Mouse (Mus musculus): Measurements from ENCODE around the gene Vps53.
A peak's percentile ranks its signal among the peaks of the same experiment; 100 is the strongest.
"Not testable (repeated sequence)": the region's sequence is repeated elsewhere in the genome, so short reads cannot be mapped to it uniquely, and the experiment has no call there.

Gene Vps53

DNA sequence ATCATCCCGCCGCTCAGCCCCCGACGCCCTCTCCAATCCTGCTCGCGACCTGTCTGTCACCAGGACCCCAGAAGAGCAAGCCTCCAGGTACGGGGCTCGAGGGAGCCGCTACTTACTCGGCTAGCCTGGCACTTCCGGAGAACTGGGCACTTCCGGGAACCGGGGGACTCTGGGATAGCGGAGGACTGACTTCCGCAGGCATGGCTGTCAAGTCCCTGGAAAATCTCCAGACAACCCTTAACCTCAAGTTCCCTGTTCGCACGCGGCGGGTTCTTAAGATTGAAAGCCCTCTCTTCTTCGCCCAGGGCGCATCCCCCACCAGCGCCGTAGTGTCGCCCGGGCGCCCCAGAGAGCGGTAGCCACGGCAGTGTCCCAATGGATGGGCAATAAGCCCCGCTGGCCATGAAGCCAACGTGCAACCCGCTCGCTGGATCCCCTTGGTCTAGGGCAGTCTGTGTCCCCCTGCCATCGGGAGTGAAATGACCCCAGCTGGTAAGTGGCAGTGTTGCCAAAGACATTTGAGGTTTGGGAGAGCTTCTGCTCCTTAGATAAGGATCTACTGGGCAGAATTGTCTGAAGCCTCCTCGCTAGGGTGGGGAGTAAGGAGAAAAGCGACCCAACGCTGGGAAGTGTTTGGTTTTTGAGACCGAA is at the start of gene Vps53, which contains the start of gene Fam57a:
Gene Vps53, minus strand, starts transcription at position 153 of the 651 bp plus-strand sequence.
Gene Fam57a, plus strand, starts transcription at position 177 of the 651 bp plus-strand sequence.
- DNase-seq (ENCODE audit: low spot score in 2 of 2): peak; percentile 79 to 80

DNA sequence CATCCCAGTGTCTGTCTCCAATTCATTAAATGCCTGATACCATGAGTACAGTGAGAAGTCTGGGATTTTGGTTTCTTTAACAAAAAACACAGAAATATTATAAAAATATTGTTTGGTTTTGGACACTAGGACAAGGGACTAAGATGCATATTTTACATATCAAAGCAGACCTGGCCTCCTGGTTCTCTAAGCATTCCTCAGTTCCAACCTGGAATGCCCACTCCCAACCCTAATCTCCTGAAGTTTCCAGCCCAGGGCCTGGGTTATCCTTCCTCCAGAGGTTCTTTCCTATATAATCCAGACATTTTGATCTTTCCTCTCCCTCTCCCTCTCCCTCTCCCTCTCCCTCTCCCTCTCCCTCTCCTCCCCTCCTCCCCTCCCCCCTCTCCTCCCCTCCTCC is 45.6 kb upstream of the Vps53 start:
- no peak for DNase-seq (ENCODE audit: low spot score in 2 of 2)

DNA sequence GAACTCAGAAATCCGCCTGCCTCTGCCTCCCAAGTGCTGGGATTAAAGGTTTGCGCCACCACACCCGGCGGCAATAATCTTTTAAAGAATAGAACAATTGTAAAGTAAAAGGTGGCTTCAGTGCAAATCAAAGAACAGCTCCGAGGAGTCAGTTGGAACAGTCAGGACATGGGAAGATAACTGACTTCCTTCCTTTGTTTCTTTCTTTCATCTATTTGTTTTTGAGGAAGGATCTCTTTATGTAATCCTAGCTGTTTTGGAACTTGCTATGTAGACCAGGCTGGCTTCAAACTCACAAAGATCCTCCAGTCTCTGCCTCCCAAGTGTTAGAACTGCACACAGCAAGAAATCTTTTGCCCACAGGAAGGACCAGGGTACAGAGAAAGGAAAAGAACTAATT is 45.2 kb upstream of the Vps53 start:
- no peak for DNase-seq (ENCODE audit: low spot score in 2 of 2)

DNA sequence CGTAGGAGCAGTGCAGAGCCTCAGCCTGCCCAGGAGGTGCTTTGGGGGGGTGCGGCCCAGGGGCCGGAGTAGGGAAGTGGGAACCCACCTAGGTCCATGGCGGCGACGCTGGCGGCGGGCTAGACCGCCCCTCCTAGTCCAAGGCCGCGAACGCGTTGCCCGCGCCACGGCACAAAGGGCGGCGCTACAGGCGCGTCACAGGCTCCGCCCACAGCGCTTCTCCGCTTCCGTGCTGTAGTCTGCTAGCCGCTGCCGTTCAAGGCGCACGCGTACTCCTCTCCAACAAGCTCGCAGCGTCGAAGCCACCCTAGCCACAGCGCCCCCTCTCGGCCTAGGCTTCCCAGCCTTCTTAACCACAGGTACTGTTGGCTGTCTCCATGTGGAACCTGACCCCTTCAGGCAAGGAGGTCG is 37.9 kb upstream of the Vps53 start, which contains the start of the genes Dbil5 and Gemin4:
Gene Dbil5, plus strand, starts transcription at position 219 of the 411 bp plus-strand sequence.
Gene Gemin4, minus strand, starts transcription at position 275 of the 411 bp plus-strand sequence.
- DNase-seq (ENCODE audit: low spot score in 2 of 2): peak; percentile 93 to 94

DNA sequence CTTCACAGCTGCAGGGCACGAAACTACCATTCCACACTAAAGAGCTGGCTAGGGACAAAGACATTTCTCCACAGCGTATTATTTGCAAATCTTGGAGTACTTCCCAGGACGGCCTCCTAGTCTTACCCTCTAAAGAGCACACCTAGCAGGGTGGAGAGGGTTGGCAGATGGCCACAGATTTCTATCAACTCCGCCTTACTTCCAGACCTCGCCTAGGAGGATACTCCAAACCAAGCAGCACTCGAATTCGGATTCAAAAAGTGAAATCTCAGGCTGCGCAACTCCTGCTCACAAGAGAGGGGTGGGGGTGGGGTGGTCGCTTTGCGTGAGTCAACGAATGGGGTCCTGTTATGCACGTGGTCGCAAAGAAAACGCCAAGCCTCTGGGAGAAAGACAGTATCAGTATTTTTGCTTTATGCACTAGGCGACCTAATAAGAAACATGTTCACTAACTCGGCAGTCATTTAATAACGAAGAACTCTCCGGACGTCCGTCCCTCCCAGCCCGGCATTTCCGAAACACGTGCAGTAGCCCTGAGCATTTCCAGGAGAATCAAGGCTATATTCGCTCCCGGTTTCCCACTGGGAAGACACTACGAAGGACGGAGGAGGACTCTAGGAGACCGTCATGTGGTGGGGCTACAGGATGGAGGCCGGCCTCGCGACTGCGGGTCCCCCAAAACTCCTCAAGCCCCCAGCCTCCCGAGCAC is 37.4 kb upstream of the Vps53 start:
- DNase-seq (ENCODE audit: low spot score in 2 of 2): no peak

DNA sequence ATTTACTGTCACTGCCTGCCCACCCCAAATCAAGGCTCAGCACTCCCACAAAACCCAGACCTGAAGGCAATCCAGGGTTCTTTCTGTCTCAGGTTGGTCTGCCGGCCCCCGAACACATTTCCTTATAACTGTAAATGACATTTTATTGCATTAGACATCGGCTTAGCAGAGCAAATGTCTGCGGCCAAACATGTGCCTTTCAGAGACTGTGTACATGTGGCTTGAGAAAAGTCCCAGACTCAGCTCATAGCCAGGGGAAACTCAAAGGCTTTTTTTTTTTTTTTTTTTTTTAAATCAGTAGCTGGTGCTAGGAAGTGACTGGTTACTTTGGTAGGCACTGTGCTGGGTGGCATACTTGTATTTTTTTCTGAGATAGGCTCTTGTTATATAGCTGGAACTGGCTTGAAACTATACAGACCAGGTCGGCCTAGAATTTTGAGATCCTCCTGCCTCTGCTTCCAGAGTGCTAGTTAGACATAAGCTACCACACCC is 36.6 kb upstream of the Vps53 start:
- no peak for DNase-seq (ENCODE audit: low spot score in 2 of 2)

DNA sequence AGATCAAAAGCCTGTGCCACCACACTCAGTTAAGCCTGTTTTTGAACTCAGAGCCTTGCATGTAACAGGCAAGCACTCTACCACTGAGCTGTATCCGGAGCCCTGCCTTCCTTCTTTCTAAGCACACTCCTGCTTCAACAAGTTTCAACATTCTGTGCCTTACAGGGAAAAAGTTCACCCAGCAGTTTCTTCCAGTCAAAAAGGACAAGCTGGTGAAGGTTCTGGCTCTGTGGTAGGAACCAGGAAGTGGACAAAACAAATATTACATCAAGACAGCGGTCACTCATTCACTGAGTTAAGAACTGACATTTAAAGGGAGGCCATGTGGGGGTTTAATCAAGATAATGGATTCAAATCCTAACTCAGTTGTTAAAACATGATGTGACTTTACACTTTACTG is 35.6 kb upstream of the Vps53 start:
- no peak for DNase-seq (ENCODE audit: low spot score in 2 of 2)

DNA sequence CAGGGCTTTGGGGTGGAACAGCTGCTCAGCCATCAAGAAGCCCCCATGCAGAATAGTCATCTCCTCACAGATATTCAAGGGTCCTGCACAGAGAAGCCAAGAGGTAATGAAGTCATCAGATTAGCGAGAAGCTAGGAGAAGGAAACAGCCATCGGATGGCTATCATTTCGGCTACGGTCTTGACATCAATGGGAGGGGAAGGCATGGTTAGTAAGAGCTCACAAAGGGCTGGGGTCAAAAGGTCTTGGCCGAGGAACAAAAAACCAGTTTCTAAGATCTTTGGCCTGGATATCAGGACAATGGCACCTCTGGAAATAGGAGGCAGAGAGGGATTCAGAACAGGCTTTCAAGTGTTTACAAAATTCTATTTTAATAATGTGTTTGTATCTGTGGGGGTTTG is 34.4 kb upstream of the Vps53 start:
- DNase-seq (ENCODE audit: low spot score in 2 of 2): no peak

DNA sequence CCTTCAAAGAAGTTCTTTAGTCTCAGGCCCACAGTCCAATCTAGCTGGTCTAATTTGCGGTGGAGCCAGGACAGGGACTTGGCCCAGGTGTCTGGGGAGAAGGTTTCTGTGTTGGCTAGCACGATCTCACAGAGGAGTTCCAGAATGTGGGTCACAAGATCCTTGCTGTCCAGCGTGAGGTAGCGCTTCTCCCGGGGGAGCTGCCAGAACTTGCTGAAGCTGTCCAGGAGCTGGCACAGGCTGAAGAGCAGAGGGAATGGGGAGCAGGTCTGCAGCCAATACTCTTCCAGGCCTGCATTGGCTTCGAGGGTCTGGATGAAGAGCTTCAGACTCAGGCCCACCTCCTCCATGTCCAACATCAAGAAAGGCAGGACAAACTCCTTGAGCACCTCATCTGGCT is 32.1 kb upstream of the Vps53 start:
- DNase-seq (ENCODE audit: low spot score in 2 of 2): not testable (repeated sequence)

DNA sequence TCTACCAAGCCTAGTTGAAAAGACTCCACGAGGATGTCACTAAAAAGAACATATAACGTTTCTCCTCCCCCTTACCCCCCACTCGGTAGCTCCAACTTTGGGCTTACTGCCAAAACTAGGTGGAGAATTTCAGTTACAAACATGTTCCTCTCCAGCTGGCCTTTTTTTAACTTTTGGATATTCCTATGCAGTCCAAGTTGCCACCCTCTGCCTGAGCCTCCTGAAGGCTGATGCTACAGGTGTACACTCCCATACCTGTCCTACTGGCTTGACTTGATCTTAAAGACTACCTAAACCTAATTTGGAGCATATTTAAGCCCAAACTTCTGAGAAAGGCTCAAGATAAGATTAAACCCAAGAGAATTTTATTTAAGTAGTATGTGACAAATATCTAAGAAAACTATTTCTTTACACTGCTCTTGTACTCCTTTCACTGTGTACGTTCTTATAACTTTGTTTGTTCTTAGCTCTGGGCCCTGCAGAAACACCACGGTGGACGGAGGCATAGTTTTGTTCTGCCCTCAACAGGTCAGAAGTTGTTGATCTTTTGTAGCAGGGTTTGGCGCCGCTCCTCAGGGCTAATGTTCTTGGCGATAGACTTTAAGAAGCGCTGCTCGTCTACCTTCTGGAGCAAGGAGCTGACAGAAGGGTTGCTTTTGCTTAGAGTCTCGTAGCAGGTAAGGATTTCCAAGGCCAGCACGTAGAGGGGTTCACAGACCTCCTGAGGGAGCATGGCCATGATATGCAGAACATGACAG is 31.0 kb upstream of the Vps53 start:
- DNase-seq (ENCODE audit: low spot score in 2 of 2): no peak

DNA sequence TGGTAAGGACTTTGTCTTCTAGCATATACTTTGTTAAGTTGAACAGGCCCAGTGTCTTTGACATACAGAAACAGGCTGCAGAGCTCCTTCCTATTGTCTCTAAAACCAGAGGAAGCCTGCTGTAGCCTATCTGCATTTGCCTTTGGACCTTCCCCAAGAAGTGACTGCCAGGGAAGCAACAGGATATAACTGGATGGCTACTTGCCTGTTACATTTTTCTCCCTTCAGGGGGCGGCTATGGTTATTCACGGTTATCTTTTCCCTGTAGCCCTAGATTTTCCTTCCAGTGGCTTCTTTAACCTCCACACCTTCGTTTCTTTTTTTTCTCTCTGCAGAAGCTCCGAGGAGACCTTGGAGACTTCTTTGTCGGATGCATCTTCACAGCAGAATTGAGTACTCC is 27.3 kb upstream of the Vps53 start:
- no peak for DNase-seq (ENCODE audit: low spot score in 2 of 2)

DNA sequence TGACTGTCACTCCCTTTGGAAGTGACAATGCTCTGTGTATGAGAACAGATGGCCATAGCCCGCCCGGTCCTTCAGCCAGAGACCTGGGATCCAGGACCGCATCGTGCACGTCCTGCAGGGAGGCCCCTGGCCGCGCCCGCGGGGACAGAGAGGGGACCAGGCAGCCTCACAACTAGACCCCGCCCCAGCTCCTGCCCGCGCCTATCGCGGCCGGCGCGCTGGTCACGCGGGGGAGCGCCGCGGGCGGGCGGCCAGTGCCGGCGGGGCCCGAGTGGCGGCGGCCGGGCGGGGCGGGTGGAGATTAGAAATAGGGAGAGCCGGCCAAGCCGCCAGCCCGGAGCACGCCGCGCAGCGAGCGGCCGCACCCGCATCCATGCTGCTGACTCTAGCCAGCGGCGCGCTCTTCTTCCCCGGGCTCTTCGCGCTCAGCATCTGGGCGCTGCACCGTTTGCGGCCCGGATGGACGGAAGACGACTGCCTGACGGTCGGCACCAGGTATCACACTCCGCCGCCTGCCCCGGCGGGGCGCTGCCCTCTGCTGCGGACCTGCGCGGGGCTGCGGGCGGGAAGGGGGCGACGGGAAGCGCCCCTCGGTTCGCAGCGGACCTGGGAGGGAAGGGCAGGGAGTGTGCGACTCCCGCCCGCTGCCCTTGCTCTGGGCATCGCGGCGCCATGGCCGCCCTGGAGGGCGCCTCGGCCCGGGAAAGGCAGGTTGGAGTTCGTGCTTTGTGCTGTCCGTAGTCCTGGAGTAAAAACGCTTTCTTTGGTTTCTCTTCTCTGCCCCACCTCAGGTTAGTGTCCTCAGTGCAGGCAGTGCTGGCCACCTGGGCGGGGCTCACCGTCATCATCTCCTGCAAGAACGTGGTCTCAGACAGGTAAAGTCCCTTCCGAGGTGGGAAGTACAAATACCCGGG is 22.6 kb upstream of the Vps53 start:
- peak; percentile 44 to 70 for DNase-seq (ENCODE audit: low spot score in 2 of 2)

DNA sequence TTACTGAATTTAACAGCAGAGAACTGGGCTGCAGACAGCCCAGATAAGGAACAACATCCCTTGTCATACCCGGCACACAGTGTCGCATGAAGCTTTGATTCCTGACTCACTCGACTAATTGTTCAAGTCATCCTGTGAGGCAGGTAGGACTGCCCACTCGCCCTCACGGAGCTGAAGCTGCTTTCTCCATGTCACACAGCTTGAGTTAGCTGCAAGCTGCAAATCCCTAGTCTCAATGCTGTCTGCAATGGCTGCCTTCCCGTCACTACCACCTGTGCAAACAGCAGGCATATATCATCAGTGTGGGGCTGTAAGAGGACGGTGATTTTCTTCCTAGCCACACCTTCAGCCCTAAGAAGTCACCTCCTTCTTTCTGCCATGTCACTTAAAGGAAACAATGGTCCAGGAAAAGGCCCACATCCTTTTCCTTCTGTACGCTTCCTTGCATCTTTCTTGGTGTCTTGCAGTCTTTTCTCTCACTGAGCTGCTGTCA is 17.6 kb upstream of the Vps53 start:
- no peak for DNase-seq (ENCODE audit: low spot score in 2 of 2)

DNA sequence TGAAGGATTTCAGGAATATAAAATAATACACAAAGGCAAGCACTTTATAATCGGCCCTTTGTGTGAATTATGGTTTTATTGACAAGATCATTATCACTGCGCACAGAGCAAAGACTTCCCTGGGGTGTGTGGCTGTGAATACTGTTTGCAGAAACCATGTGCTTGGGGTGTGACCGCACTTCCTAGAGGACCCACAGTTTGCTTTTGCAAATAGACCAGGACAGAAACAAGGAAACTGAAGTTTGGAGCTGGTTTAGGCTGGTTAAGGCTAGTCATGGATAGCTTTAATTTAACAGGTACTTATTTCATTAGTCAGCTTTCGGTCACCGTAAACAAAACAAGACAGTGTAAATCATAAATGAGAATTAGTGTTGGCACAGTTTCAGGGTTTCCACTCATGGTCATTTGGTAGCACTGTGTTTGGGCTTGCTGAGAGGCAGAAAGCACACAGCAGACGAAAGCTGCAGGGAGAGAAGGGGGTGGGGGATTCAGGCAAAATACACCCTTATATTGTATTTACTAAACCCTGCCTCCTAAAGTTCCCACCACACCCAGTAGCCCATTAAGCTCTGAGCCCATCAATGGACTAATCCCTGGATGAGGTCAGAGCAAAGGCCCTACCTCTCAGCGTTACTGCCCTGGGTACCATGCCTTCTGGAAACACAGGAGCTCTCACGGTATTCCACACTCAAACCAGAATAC is 17.0 kb upstream of the Vps53 start:
- DNase-seq (ENCODE audit: low spot score in 2 of 2): no peak

DNA sequence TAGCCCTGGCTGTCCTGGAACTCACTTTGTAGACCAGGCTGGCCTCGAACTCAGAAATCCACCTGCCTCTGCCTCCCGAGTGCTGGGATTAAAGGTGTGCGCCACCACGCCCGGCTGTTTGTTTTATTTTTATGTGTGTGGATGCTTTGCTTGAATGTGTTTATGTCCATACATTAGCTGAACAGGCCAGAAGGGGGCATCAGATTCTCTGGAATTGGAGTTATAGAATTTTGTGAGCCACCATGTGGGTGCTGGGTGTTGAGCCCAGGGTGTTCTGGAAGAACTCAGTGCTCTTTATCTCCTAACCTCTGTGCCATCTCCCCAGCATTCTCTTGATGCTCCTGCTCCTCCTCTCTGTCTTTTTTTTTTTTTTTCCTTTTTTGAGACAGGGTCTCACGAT is 7.5 kb upstream of the Vps53 start:
- no peak for DNase-seq (ENCODE audit: low spot score in 2 of 2)

DNA sequence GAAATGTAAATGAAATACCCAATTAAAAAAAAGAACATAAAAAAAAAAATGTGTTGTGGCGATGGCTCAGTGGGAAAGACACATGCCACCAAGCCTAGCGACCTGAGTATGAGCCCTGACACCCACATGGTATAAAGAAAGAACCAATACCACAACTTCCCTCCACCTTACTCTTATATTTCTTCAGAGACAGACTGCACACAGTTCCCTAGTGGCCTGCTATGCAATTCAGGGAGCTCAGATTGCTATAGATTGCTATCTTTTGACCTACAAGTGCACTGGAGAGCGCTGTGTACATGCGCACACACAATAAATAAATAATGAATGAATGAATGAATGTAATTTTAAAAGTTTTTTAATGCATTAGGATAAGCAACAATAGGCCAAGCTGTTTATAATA is 4.3 kb upstream of the Vps53 start:
- DNase-seq (ENCODE audit: low spot score in 2 of 2): no peak

DNA sequence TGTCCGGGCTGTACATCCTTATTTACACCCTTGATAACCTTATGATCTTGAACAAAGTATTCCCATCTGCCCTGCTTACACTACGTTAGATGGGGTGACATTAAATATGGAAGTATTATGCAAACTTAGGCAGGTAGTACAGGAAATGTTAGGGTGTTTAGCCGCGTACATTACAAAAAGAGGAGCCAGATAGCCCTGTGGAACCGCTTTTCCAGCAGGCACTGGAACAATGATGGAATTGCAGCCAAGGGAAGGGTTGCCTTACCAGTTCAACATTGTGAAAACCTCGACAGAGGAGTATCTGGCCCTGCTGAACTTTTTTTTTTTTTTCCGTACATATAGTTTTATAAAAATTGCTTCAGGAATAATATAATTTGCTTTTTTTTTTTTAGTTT is 696 bp upstream of the Vps53 start:
- DNase-seq (ENCODE audit: low spot score in 2 of 2): no peak

DNA sequence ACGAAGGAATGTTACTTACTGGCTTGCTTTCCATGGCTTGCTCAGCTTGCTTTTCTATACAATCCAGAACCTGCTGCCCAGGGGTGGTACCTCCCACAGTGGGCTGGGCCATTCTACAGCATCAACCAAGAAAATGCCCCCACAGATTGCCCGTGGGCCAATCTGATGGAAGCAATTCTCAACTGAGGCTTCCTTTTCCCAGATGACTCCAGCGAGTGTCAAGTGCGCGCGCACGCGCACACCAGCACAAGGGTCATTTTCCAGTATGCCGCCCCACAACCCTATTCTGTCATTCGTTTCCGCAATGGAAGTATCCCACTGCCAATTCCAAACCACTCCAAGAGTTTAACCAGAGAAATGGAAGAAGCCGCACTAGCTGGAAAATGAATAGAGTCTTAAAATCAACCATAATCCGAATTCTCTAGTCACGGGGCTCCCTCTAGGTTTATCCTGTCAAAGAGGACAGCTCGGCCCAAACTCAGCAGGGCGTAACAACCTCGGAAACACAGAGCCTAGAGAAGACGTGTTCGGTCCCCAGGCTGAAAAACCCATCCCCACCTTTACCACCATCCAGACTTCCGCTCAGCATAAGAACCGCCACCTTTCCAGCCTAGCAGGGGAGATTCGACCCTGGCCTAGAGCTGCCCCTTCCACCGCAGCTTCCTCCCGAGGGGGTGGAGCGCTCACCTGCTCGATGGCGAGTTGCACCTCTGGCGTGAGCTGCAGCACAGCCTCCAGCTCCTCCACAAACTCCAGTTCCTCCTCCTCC is 537 bp downstream of the Vps53 start:
- DNase-seq (ENCODE audit: low spot score in 2 of 2): peak; percentile 36 to 53

DNA sequence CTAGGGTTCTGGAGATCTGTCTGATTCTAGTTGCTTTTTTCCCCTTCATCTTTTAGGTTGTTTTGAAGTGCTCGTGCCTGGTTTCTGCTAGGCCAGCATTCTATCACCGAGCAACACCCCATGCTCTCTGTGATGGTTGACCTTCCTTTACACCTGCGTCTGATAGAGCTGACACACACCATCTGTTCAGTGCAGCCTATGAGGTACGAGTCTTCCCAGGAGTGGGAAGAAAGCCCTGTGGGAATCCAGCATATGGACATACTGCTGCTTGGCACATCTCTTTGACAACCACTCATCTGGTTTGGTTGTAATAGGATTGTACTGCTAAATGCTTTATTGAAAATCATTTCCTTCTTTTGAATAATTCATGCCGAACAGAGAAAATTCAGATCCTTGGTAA is 9.2 kb downstream of the Vps53 start:
- DNase-seq (ENCODE audit: low spot score in 2 of 2): no peak

DNA sequence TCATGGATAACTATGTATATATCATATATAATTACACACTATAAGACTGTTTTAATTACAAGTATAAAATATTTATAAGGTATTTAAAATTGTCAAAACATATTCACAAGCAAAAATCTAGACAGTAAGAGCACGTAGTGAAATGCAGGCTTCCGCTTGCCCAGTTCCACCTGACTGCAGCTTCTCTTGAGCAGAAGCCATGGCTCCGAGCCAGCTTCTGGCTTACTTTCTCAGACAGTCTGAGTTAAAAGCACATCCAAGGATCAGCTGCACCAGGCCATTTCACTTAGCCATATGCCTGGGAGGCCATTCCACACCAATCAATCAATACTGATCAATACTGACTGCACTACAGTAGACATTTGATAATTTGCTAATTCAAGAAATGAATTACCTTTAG is 10.5 kb downstream of the Vps53 start:
- no peak for DNase-seq (ENCODE audit: low spot score in 2 of 2)

Measured in frontal cortex, postnatal 14 days (tissue).